9 mouse cellular contexts compared by ENCODE assay signal in the genomic region with DNA sequence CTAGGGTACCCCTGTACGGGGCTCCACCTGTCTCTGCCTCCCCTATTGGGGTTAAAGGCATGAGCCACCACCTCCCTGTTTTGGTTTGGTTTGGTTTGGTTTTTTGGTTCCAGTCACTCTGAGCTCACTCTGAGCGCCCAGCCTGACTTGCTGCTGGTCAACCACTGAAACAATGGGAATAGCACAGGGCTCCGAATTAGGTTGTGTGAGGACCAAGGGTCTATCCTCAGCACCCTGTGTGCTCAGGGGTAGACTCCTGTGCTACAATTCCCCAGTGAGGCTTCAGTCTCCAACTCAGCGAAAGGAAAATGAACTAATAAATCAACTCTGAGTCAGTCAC. TPM values are rescaled to one million over a fixed set of nuclear protein-coding genes. Genes with fewer than 3 reads are reported as not detected.
DNase-seq lines count a peak whose midpoint lies in the region; ATAC-seq and TF ChIP-seq lines count a peak whose summit lies in the region.
"Had no signal": no experiment of that assay in that cellular context is flagged by ENCODE, and none has a peak within 500 bp of the region (broad histone marks: within the 10 kb centered on the region; RNA-seq: fewer than 3 reads in every experiment).

No protein-coding gene starts in this region.

- H3K79me2 ChIP-seq in C2C12 (ENCODE audit: control insufficient read depth, insufficient read depth) (peaks cover 50% of the 10 kb centered on the region), macrophage (ENCODE audit: inconsistent target) (peaks cover 32% of the 10 kb centered on the region)

- H3K4me1 ChIP-seq in heart, embryonic 16.5 days (ENCODE audit: control insufficient read depth, insufficient read depth, low read length) = peaks cover 12% of the 10 kb centered on the region

- ATAC-seq in heart, embryonic 16.5 days (replicated peaks; ENCODE audit: extremely low read depth, insufficient read depth, low FRiP score) = no peak

- peak overlapping the region; percentile 84 for H3K9ac ChIP-seq in heart, embryonic 16.5 days (ENCODE audit: low read length)

- DNase-seq in heart, adult 11 months = peak; percentile 92
- no peak for DNase-seq in heart, postnatal 10 days
- no peak for DNase-seq in adrenal gland, postnatal 4 days (ENCODE audit: low spot score in 2 of 2)
- no peak for DNase-seq in right cerebral cortex, postnatal 14 days
- DNase-seq in layer of hippocampus, adult 9-10 months (ENCODE audit: low spot score) = no peak

- intact Hi-C loops in heart, postnatal 10 days (cut with DNase I) = loop anchor here (2.0 kb wide), 1 partner anchor 21 kb away; no protein-coding TSS in a partner anchor

- H3K36me3 ChIP-seq in C2C12 (ENCODE audit: control insufficient read depth, insufficient read depth) = peaks cover 34% of the 10 kb centered on the region
- H3K36me3 ChIP-seq in heart, embryonic 16.5 days (ENCODE audit: control insufficient read depth, insufficient read depth) = peaks cover 23% of the 10 kb centered on the region
- peaks cover 27% of the 10 kb centered on the region for H3K36me3 ChIP-seq in macrophage (ENCODE audit: inconsistent target)

- peak overlapping the region; percentile 44 for H3ac ChIP-seq in C2C12 (ENCODE audit: control insufficient read depth, insufficient read length, low read depth)

- peak overlapping the region; percentile 85 for H3K4me2 ChIP-seq in heart, embryonic 16.5 days (ENCODE audit: low read depth, low read length)

- no peaks in the 10 kb centered on the region for H3K27me3 ChIP-seq in C2C12 (ENCODE audit: control insufficient read depth, insufficient read depth, insufficient read length)
- H3K27me3 ChIP-seq in heart, embryonic 16.5 days (ENCODE audit: control insufficient read depth, insufficient read depth, low read length) = no peaks in the 10 kb centered on the region

- 27% methylated on average over 4 of the region's 4 CpGs for WGBS in heart, embryonic 16.5 days
- 38% methylated on average over 4 of the region's 4 CpGs for WGBS in macrophage (ENCODE audit: missing documents)

- H3K79me3 ChIP-seq in C2C12 (ENCODE audit: low read depth) = peaks cover 28% of the 10 kb centered on the region

- H3K27ac ChIP-seq in heart, embryonic 16.5 days (ENCODE audit: low read length) = peak overlapping the region; percentile 90; the same call in 1 of the 2 replicates
- H3K27ac ChIP-seq in macrophage = peak overlapping the region; percentile 35; the same call in 1 of the 2 replicates

- H3K4me3 ChIP-seq in C2C12 (ENCODE audit: insufficient read depth, poor library complexity, severe bottlenecking) = peak overlapping the region; percentile 46
- H3K4me3 ChIP-seq in heart, embryonic 16.5 days (ENCODE audit: low read length) = peak overlapping the region; percentile 92
- peak overlapping the region; percentile 47 for H3K4me3 ChIP-seq in macrophage (ENCODE audit: inconsistent target)

- TF ChIP-seq CTCF in C2C12 (IDR thresholded peaks at IDR 0.05; ENCODE audit: control insufficient read depth, insufficient read depth, insufficient read length) = no peak

- no peaks in the 10 kb centered on the region for H3K9me3 ChIP-seq in heart, embryonic 16.5 days (replicated peaks; ENCODE audit: control insufficient read depth, low read length)

TF ChIP-seq in C2C12, 6 proteins besides CTCF, POLR2A, EP300 and RAD21:
- no peak for TF ChIP-seq MAX (IDR thresholded peaks at IDR 0.05)
- peak; percentile 24 for TF ChIP-seq FOSL1 (IDR thresholded peaks at IDR 0.05; ENCODE audit: insufficient read depth, low read length, poor library complexity, severe bottlenecking)

RNA-seq across cellular contexts. Expression of a gene that starts 0.8 kb away (rescaled TPM):
- total RNA-seq in heart, postnatal 10 days (2021) = 10 to 100 TPM; 21.2 to 23.1 TPM
- 16.5 TPM for polyA plus RNA-seq in C2C12 (2012; fragmentation: generic; extraction: Trizol)
- polyA plus RNA-seq in heart, embryonic 16.5 days (2015; fragmentation: Nextera tagmentation; extraction: Ambion mirVana) = 17.6 and 19.0 TPM in 2 replicates
- total RNA-seq in macrophage (2018; cell fraction: chromatin; rRNA removed) = 100 to 1,000 TPM in 15 of 26 experiments, 10 to 100 TPM in 11; 70.6 to 801 (median 163) TPM
- total RNA-seq in macrophage (2018; cell fraction: cytosol; rRNA removed) = 100 to 1,000 TPM in 4 of 26 experiments, 10 to 100 TPM in 22; 15.3 to 148 (median 25.5) TPM
- total RNA-seq in macrophage (2018; cell fraction: nucleus; rRNA removed) = 100 to 1,000 TPM in 17 of 26 experiments, 10 to 100 TPM in 9; 61.1 to 619 (median 117) TPM
- 13.0 to 22.9 TPM (median 22.5 TPM) in 3 replicates for polyA plus RNA-seq in macrophage (2018)
- 10 to 100 TPM; 21.6 to 22.0 TPM for total RNA-seq in adrenal gland, postnatal 4 days (2021)

RNA-seq across cellular contexts. Expression of a gene that starts 30.4 kb away (rescaled TPM):
- total RNA-seq in heart, postnatal 10 days (2021) = 1 to 10 TPM; 1.4 to 3.6 TPM
- 0.06 TPM for polyA plus RNA-seq in C2C12 (2012; fragmentation: generic; extraction: Trizol)
- 1.8 and 2.2 TPM in 2 replicates for polyA plus RNA-seq in heart, embryonic 16.5 days (2015; fragmentation: Nextera tagmentation; extraction: Ambion mirVana)
- not detected for total RNA-seq in macrophage (2018; cell fraction: chromatin; rRNA removed)
- under 1 TPM in 4 of 26 experiments, not detected in 22; 0.05 to 0.10 (median 0.07) TPM for total RNA-seq in macrophage (2018; cell fraction: cytosol; rRNA removed)
- total RNA-seq in macrophage (2018; cell fraction: nucleus; rRNA removed) = not detected
- not detected in 3 replicates for polyA plus RNA-seq in macrophage (2018)
- total RNA-seq in adrenal gland, postnatal 4 days (2021) = under 1 TPM in 1 of 2 experiments, not detected in 1; 0.28 TPM

RNA-seq across cellular contexts. Expression of a gene that starts 32.4 kb away (rescaled TPM):
- not detected for total RNA-seq in heart, postnatal 10 days (2021)
- polyA plus RNA-seq in C2C12 (2012; fragmentation: generic; extraction: Trizol) = not detected
- 0.04 TPM in 1 of 2 replicates, not detected in the other for polyA plus RNA-seq in heart, embryonic 16.5 days (2015; fragmentation: Nextera tagmentation; extraction: Ambion mirVana)
- under 1 TPM in 10 of 26 experiments, not detected in 16; 0.18 to 0.30 (median 0.22) TPM for total RNA-seq in macrophage (2018; cell fraction: chromatin; rRNA removed)
- total RNA-seq in macrophage (2018; cell fraction: cytosol; rRNA removed) = under 1 TPM in 25 of 26 experiments, not detected in 1; 0.05 to 0.69 (median 0.23) TPM
- total RNA-seq in macrophage (2018; cell fraction: nucleus; rRNA removed) = under 1 TPM in 16 of 26 experiments, not detected in 10; 0.17 to 0.87 (median 0.36) TPM
- polyA plus RNA-seq in macrophage (2018) = 0.23 TPM in 2 of 3 replicates, not detected in the other
- total RNA-seq in adrenal gland, postnatal 4 days (2021) = not detected
- total RNA-seq: common myeloid progenitor, adult 5-6 weeks had no signal

RNA-seq across cellular contexts. Expression of a gene that starts 45.1 kb away (rescaled TPM):
- not detected for total RNA-seq in heart, postnatal 10 days (2021)
- polyA plus RNA-seq in C2C12 (2012; fragmentation: generic; extraction: Trizol) = not detected
- 0.11 TPM in 1 of 2 replicates, not detected in the other for polyA plus RNA-seq in heart, embryonic 16.5 days (2015; fragmentation: Nextera tagmentation; extraction: Ambion mirVana)
- not detected for total RNA-seq in macrophage (2018; cell fraction: chromatin; rRNA removed)
- total RNA-seq in macrophage (2018; cell fraction: cytosol; rRNA removed) = not detected
- total RNA-seq in macrophage (2018; cell fraction: nucleus; rRNA removed) = not detected
- polyA plus RNA-seq in macrophage (2018) = not detected in 3 replicates
- total RNA-seq in adrenal gland, postnatal 4 days (2021) = not detected
- total RNA-seq: common myeloid progenitor, adult 5-6 weeks had no signal

RNA-seq across cellular contexts. Expression of a gene that starts 59.0 kb away (rescaled TPM):
- not detected for total RNA-seq in heart, postnatal 10 days (2021)
- polyA plus RNA-seq in C2C12 (2012; fragmentation: generic; extraction: Trizol) (not detected), macrophage (2018) (0.18 to 0.82 TPM (median 0.22 TPM) in 3 replicates)
- polyA plus RNA-seq in heart, embryonic 16.5 days (2015; fragmentation: Nextera tagmentation; extraction: Ambion mirVana) = not detected in 2 replicates
- 10 to 100 TPM in 1 of 26 experiments, 1 to 10 TPM in 25; 2.7 to 11.9 (median 5.6) TPM for total RNA-seq in macrophage (2018; cell fraction: chromatin; rRNA removed)
- 1 to 10 TPM in 1 of 26 experiments, under 1 TPM in 25; 0.20 to 1.1 (median 0.32) TPM for total RNA-seq in macrophage (2018; cell fraction: cytosol; rRNA removed)
- 1 to 10 TPM; 1.7 to 7.0 (median 3.7) TPM for total RNA-seq in macrophage (2018; cell fraction: nucleus; rRNA removed)
- total RNA-seq in adrenal gland, postnatal 4 days (2021) = under 1 TPM in 1 of 2 experiments, not detected in 1; 0.20 TPM
- total RNA-seq: common myeloid progenitor, adult 5-6 weeks had no signal
